35 mouse cellular contexts compared by ENCODE assay signal in genomic region chr14:24281278-24281677, GRCm38 (mm10). TPM values are rescaled to one million over a fixed set of nuclear protein-coding genes. Genes with fewer than 3 reads are reported as not detected.
A peak's percentile ranks its signal among the peaks of the same experiment; 100 is the strongest.
DNase-seq lines count a peak whose midpoint lies in the region; ATAC-seq and TF ChIP-seq lines count a peak whose summit lies in the region.
"Had no signal": no experiment of that assay in that cellular context is flagged by ENCODE, and none has a peak within 500 bp of the region (broad histone marks: within the 10 kb centered on the region; RNA-seq: fewer than 3 reads in every experiment).

No protein-coding gene starts in this region.

- WGBS in heart, embryonic 10.5 days: 61% methylated on average over 4 of the region's 4 CpGs
- WGBS in heart, adult 2 months: 47% methylated on average over 4 of the region's 4 CpGs
- WGBS in liver, postnatal 0 days (ENCODE audit: insufficient replicate concordance): 54% methylated on average over 4 of the region's 4 CpGs

- no peaks in the 10 kb centered on the region for H3K36me3 ChIP-seq in heart, embryonic 10.5 days
- H3K36me3 ChIP-seq in heart, adult 2 months (ENCODE audit: control insufficient read depth, insufficient read depth, low read length): no peaks in the 10 kb centered on the region
- H3K36me3 ChIP-seq in liver, postnatal 0 days (replicated peaks; ENCODE audit: insufficient read depth, low read length): no peaks in the 10 kb centered on the region
- H3K36me3 ChIP-seq: heart, embryonic 13.5 days; hindbrain, embryonic 13.5 days; limb, embryonic 15.5 days; liver, embryonic 15.5 days; neural tube, embryonic 12.5 days had no signal

- no peak overlapping the region for H3K9ac ChIP-seq in heart, adult 2 months (ENCODE audit: low read depth, low read length)
- H3K9ac ChIP-seq in liver, postnatal 0 days (replicated peaks): no peak overlapping the region
- H3K9ac ChIP-seq: forebrain, postnatal 0 days; heart, embryonic 13.5 days; hindbrain, embryonic 13.5 days; limb, embryonic 15.5 days; liver, embryonic 15.5 days; neural tube, embryonic 12.5 days had no signal

- no peaks in the 10 kb centered on the region for H3K27me3 ChIP-seq in heart, embryonic 10.5 days (ENCODE audit: insufficient read depth, poor library complexity, severe bottlenecking)
- no peaks in the 10 kb centered on the region for H3K27me3 ChIP-seq in heart, adult 2 months (ENCODE audit: control insufficient read depth, insufficient read depth, low read length)
- no peaks in the 10 kb centered on the region for H3K27me3 ChIP-seq in liver, postnatal 0 days (ENCODE audit: insufficient read depth, low read length)
- H3K27me3 ChIP-seq: heart, embryonic 13.5 days; hindbrain, embryonic 13.5 days; limb, embryonic 15.5 days; liver, embryonic 15.5 days; neural tube, embryonic 12.5 days had no signal

- DNase-seq in heart, embryonic 10.5 days (ENCODE audit: low spot score): peak; percentile 63
- DNase-seq in heart, adult 2 months: no peak
- DNase-seq in liver, postnatal 0 days: peak; percentile 24
- no peak for DNase-seq in liver
- peak; percentile 14 for DNase-seq in 416B (ENCODE audit: low read depth)
- peak; percentile 5 for DNase-seq in adipocyte (ENCODE audit: low spot score)
- DNase-seq in left cerebral cortex, adult 2 months (ENCODE audit: extremely low spot score in 1 of 2, low spot score in 2 of 2): no peak
- DNase-seq in right cerebral cortex, postnatal 25 days: no peak
- DNase-seq: B cell, adult 2 months; cerebellum, adult 11 months; forebrain, postnatal 0 days; heart, postnatal 14 days; kidney, adult 9 months; layer of hippocampus, adult 9-11 months; left cerebral cortex, postnatal 4 days; lung, postnatal 4 days; midbrain, embryonic 14.5 days; right cerebral cortex, postnatal 14 days; spleen, adult 18-20 months; thymus, postnatal 36 days had no signal

- TF ChIP-seq EP300 in heart, adult 2 months (IDR thresholded peaks at IDR 0.05; ENCODE audit: insufficient read depth, low read depth, low read length): no peak
- TF ChIP-seq EP300 in liver, postnatal 0 days (IDR thresholded peaks at IDR 0.05; ENCODE audit: low read depth): no peak

- H3K4me2 ChIP-seq in liver, postnatal 0 days (ENCODE audit: low read depth, low read length): no peak overlapping the region
- H3K4me2 ChIP-seq: heart, embryonic 13.5 days; hindbrain, embryonic 13.5 days; limb, embryonic 15.5 days; liver, embryonic 15.5 days; neural tube, embryonic 12.5 days had no signal

- intact Hi-C loops in heart, adult 2 months (cut with DNase I): no loop called here
- intact Hi-C loops in left cerebral cortex, adult 2 months (cut with DNase I): no loop called here

- no peak overlapping the region for H3K4me3 ChIP-seq in heart, embryonic 10.5 days
- H3K4me3 ChIP-seq in heart, adult 2 months: no peak overlapping the region
- no peak overlapping the region for H3K4me3 ChIP-seq in liver, postnatal 0 days (ENCODE audit: low read depth, low read length)
- no peak overlapping the region for H3K4me3 ChIP-seq in left cerebral cortex, adult 2 months
- H3K4me3 ChIP-seq: heart, embryonic 13.5 days; hindbrain, embryonic 13.5 days; limb, embryonic 15.5 days; liver, embryonic 15.5 days; neural tube, embryonic 12.5 days had no signal

- no peak for TF ChIP-seq POLR2A in heart, adult 2 months (IDR thresholded peaks at IDR 0.05; ENCODE audit: insufficient read depth, low read depth, low read length)

- no peaks in the 10 kb centered on the region for H3K79me2 ChIP-seq in heart, adult 2 months (replicated peaks; ENCODE audit: control insufficient read depth, insufficient read depth, low read length)

- H3K27ac ChIP-seq in heart, embryonic 10.5 days: no peak overlapping the region
- H3K27ac ChIP-seq in heart, adult 2 months: no peak overlapping the region
- no peak overlapping the region for H3K27ac ChIP-seq in liver, postnatal 0 days (ENCODE audit: low read depth)
- no peak overlapping the region for H3K27ac ChIP-seq in left cerebral cortex, adult 2 months
- H3K27ac ChIP-seq: heart, embryonic 13.5 days; hindbrain, embryonic 13.5 days; limb, embryonic 15.5 days; liver, embryonic 15.5 days; neural tube, embryonic 12.5 days had no signal

- ATAC-seq in liver, postnatal 0 days: peak; percentile 53; the same call in 1 of the 2 replicates
- ATAC-seq: forebrain, postnatal 0 days had no signal

- peaks cover 9% of the 10 kb centered on the region for H3K4me1 ChIP-seq in heart, embryonic 10.5 days
- H3K4me1 ChIP-seq in heart, adult 2 months (ENCODE audit: control insufficient read depth, insufficient read depth, low read length): no peaks in the 10 kb centered on the region
- no peaks in the 10 kb centered on the region for H3K4me1 ChIP-seq in liver, postnatal 0 days (ENCODE audit: insufficient read depth)
- H3K4me1 ChIP-seq: hindbrain, embryonic 13.5 days; limb, embryonic 15.5 days; liver, embryonic 15.5 days; neural tube, embryonic 12.5 days had no signal

- no peaks in the 10 kb centered on the region for H3K9me3 ChIP-seq in heart, embryonic 10.5 days
- no peaks in the 10 kb centered on the region for H3K9me3 ChIP-seq in liver, postnatal 0 days (ENCODE audit: low read length)
- H3K9me3 ChIP-seq: heart, embryonic 13.5 days; hindbrain, embryonic 13.5 days; limb, embryonic 15.5 days; liver, embryonic 15.5 days; neural tube, embryonic 12.5 days had no signal

- no peak for TF ChIP-seq CTCF in heart, adult 2 months (IDR thresholded peaks at IDR 0.05)
- no peak for TF ChIP-seq CTCF in liver, postnatal 0 days (IDR thresholded peaks at IDR 0.05; ENCODE audit: low read depth)
- TF ChIP-seq CTCF in left cerebral cortex, adult 2 months (IDR thresholded peaks at IDR 0.05): no peak

RNA-seq across cellular contexts. Expression of gene E330034G19Rik, which starts 11.7 kb away (rescaled TPM):
- not detected in 2 replicates for polyA plus RNA-seq in heart, embryonic 10.5 days (2016; fragmentation: Nextera tagmentation; extraction: Ambion mirVana)
- total RNA-seq in heart, adult 2 months (2021): not detected
- not detected in 2 replicates for polyA plus RNA-seq in heart, adult 2 months (2012; rRNA removed)
- not detected in 2 replicates for polyA plus RNA-seq in liver, postnatal 0 days (2015; fragmentation: Nextera tagmentation; extraction: Ambion mirVana)
- total RNA-seq in left cerebral cortex, adult 2 months (2021): not detected
- total RNA-seq: adrenal gland, adult 18-20 months; adrenal gland, postnatal 4 days; CH12.LX; forebrain, postnatal 0 days; gastrocnemius, postnatal 4 days; heart, postnatal 14 days; left cerebral cortex, adult 18-20 months; left cerebral cortex, postnatal 4 days; megakaryocyte-erythroid progenitor cell, adult 5-6 weeks; MEL had no signal
- polyA plus RNA-seq: embryonic facial prominence, embryonic 11.5 days; forebrain, embryonic 11.5 days; heart, embryonic 13.5 days; large intestine, adult 2 months; limb, embryonic 15.5 days; liver, embryonic 15.5 days; midbrain, embryonic 14.5 days; neural tube, embryonic 12.5 days had no signal

RNA-seq across cellular contexts. Expression of gene Dlg5, which starts 35.6 kb away (rescaled TPM):
- polyA plus RNA-seq in heart, embryonic 10.5 days (2016; fragmentation: Nextera tagmentation; extraction: Ambion mirVana): 11.3 and 15.1 TPM in 2 replicates
- total RNA-seq in heart, adult 2 months (2021): 1 to 10 TPM; 7.7 TPM
- 11.4 and 13.9 TPM in 2 replicates for polyA plus RNA-seq in heart, adult 2 months (2012; rRNA removed)
- polyA plus RNA-seq in liver, postnatal 0 days (2015; fragmentation: Nextera tagmentation; extraction: Ambion mirVana): 0.47 and 0.88 TPM in 2 replicates
- total RNA-seq in left cerebral cortex, adult 2 months (2021): 10 to 100 TPM; 31.6 to 41.9 TPM
- total RNA-seq: MEL had no signal

Comparison
In these comparisons a context has a peak if more than half of its experiments do, and no peak if none do; other contexts are left out.
1. DNase-seq: peak in heart, embryonic 10.5 days (single experiment), liver, postnatal 0 days (single experiment), 416B (single experiment) and adipocyte (single experiment); none in heart, adult 2 months (0 of 2), liver (single experiment), left cerebral cortex, adult 2 months (0 of 2) and right cerebral cortex, postnatal 25 days (single experiment).